Mouse (Mus musculus): ENCODE measurements at regions not wholly inside any gene's neighbourhood (a gene's known extent, or its start where the extent isn't known, plus 50 kb on each side); places are given as distances from the start of the nearest gene placed in this dataset.

- TF ChIP-seq POLR2A (IDR thresholded peaks at IDR 0.05; ENCODE audit: insufficient read depth, low read length) (no peak), CTCF (IDR thresholded peaks at IDR 0.05; ENCODE audit: low read depth, low read length) (no peak), EP300 (IDR thresholded peaks at IDR 0.05; ENCODE audit: insufficient read depth, low read depth, low read length) (no peak)
These were observed 152.4 kb upstream of the Ppp2r3a start for GRCm38 (mm10) chr9:101404034-101404433.

All from ES-Bruce4 (cell line).